Mouse (Mus musculus) liver, embryonic 16.5 days (tissue): ENCODE measurements around the gene Dleu7. TPM values are rescaled to one million over a fixed set of nuclear protein-coding genes. Genes with fewer than 3 reads are reported as not detected.

ENCODE experiments used
- ATAC-seq: fragments of 200-750 bp; cut with Nextera tagmentation; 2 replicates; pipeline ENCODE4 v1.8.0; 2017; ENCODE audit warnings: low read depth, mild to moderate bottlenecking, moderate number of reproducible peaks, moderate library complexity
- H3K27ac ChIP-seq: fragments of 300-500 bp; sonication (generic); 2 replicates; pipeline ENCODE4 v1.5.1; 2014; ENCODE audit warnings: mild to moderate bottlenecking, low read length
- H3K27me3 ChIP-seq: fragments of 300-500 bp; sonication (generic); 2 replicates; pipeline ENCODE4 v1.6.1; 2014; ENCODE audit warnings: low read depth, low read length, mixed read lengths; ENCODE audit not compliant: control insufficient read depth, insufficient read depth
- H3K36me3 ChIP-seq: fragments of 300-500 bp; sonication (generic); 2 replicates; pipeline ENCODE4 v1.6.1; 2014; ENCODE audit warnings: mild to moderate bottlenecking; ENCODE audit not compliant: control insufficient read depth, insufficient read depth
- H3K4me1 ChIP-seq: fragments of 300-500 bp; sonication (generic); 2 replicates; pipeline ENCODE4 v1.6.1; 2014; ENCODE audit warnings: low read depth, low read length, mixed read lengths; ENCODE audit not compliant: control insufficient read depth
- H3K4me2 ChIP-seq: fragments of 300-500 bp; sonication (generic); 2 replicates; pipeline ENCODE4 v1.6.1; 2014; ENCODE audit warnings: low read depth, low read length, mixed read lengths
- H3K4me3 ChIP-seq: fragments of 300-500 bp; sonication (generic); 2 replicates; pipeline ENCODE4 v1.5.1; 2014; ENCODE audit warnings: low read depth, mild to moderate bottlenecking, low read length
- H3K9ac ChIP-seq: fragments of 300-500 bp; sonication (generic); 2 replicates; pipeline ENCODE4 v1.6.1; 2014; ENCODE audit warnings: low read depth, low read length
- H3K9me3 ChIP-seq: fragments of 300-500 bp; sonication (generic); replicated peaks from 2 replicates; pipeline ENCODE4 v1.6.1; 2016; ENCODE audit warnings: low read length; ENCODE audit not compliant: control insufficient read depth
- WGBS: fragments of 180-500 bp; shearing (Covaris S2); extraction: QIAGEN DNeasy Blood & Tissue Kit; methylation state at CpG from one replicate; pipeline ENCODE4 v1.1.7; 2014; ENCODE audit not compliant: insufficient replicate concordance; 5-methylcytosine and 5-hydroxymethylcytosine counted together
- polyA plus RNA-seq: library from polyadenylated mRNA; unstranded; fragments of >200 nt; fragmentation: Nextera tagmentation; extraction: Ambion mirVana; gene quantifications from 2 replicates; pipeline ENCODE4 v1.2.1, GENCODE M21; 2015

Gene Dleu7
- 0.13 TPM in 1 of 2 replicates, not detected in the other for polyA plus RNA-seq

GRCm38 (mm10) chr14:62292488-62293339 lies at the start of gene Dleu7, which contains the start of gene Rnaseh2b:
Gene Dleu7 (minus strand): TSS chr14:62293047.
Gene Rnaseh2b (plus strand): TSS chr14:62292589.
- Histone ChIP-seq H3K4me1 (no peaks in the 10 kb centered on the region; the same call in 1 of the 2 replicates), H3K4me3 (peak within 1 kb of the TSS; percentile 38), H3K4me2 (peak within 1 kb of the TSS; percentile 51), H3K27me3 (peaks cover 7% of the 10 kb centered on the region), H3K27ac (no peak within 1 kb of the TSS), H3K9ac (no peak within 1 kb of the TSS; the same call in 1 of the 2 replicates), H3K9me3 (no peaks in the 10 kb centered on the region), H3K36me3 (no peaks in the 10 kb centered on the region)
- ATAC-seq = no peak
- WGBS = 1% methylated on average over 58 of the region's 60 CpGs

DNA sequence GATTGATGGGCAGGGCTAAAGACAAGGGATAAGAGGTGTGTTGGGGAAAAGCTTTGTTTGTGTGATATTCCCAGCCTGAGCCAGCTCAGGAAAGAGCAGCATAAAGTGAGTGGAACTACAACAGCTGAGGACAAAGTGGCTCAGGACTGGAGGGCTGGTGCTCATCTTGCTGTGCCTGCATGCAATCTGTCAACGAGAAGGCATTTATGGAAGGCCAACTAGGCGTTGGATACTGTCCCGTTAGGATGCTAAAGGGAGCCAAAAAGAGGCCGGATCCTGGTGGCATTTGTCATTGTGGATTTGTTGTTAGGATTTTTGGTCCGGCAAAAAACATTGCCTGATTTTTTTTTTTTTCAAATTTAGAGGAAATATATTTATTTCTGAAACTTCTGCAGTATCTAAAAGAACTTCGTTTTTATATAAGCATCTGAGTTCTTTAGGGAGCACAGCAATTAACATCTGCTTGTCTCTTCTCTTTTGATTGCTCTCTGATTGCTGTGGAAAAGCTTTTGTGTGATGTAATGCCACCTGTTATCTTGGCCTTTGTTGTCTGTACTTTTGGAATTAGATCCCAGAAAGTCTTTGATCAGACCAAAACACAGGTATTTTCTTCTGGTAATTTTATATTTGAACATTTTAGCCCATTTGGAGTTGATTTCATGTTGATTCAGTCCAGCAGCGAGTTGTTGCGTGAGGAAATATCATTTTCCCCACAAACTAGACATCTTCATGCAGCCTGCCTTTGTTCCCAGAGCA lies 49.2 kb upstream of the Dleu7 start:
- Histone ChIP-seq H3K4me3 (no peak overlapping the region), H3K36me3 (no peaks in the 10 kb centered on the region), H3K27ac (no peak overlapping the region), H3K9me3 (no peaks in the 10 kb centered on the region), H3K4me2 (peak overlapping the region; percentile 3; the same call in 1 of the 2 replicates), H3K27me3 (no peaks in the 10 kb centered on the region), H3K9ac (no peak overlapping the region), H3K4me1 (peaks cover 14% of the 10 kb centered on the region)
- ATAC-seq = no peak
- WGBS = 60% methylated on average over 8 of the region's 8 CpGs

- ATAC-seq = peak; percentile 45; the same call in 1 of the 2 replicates
Measured at GRCm38 (mm10) chr14:62339196-62339595, 46.3 kb upstream of the Dleu7 start.

GRCm38 (mm10) chr14:62333909-62334687 lies 41.3 kb upstream of the Dleu7 start:
- Histone ChIP-seq H3K27ac (no peak overlapping the region), H3K36me3 (no peaks in the 10 kb centered on the region), H3K4me2 (0 out of 2 replicates have a peak overlapping the region, but pooled peaks have one; percentile 8), H3K4me1 (peaks cover 29% of the 10 kb centered on the region), H3K9me3 (no peaks in the 10 kb centered on the region), H3K9ac (peak overlapping the region; percentile 29), H3K27me3 (no peaks in the 10 kb centered on the region), H3K4me3 (no peak overlapping the region)
- ATAC-seq = no peak
- 69% methylated on average over 9 of the region's 9 CpGs for WGBS

More at GRCm38 (mm10) chr14:62339196-62339595, 46.3 kb upstream of the Dleu7 start:
- peaks cover 19% of the 10 kb centered on the region for H3K4me1 ChIP-seq
- no peak overlapping the region for H3K27ac ChIP-seq
- no peaks in the 10 kb centered on the region for H3K36me3 ChIP-seq
- no peaks in the 10 kb centered on the region for H3K9me3 ChIP-seq
- 72% methylated on average over 1 of the region's 1 CpGs for WGBS
- no peak overlapping the region for H3K4me3 ChIP-seq
- no peaks in the 10 kb centered on the region for H3K27me3 ChIP-seq
- H3K4me2 ChIP-seq = no peak overlapping the region
- no peak overlapping the region for H3K9ac ChIP-seq

DNA sequence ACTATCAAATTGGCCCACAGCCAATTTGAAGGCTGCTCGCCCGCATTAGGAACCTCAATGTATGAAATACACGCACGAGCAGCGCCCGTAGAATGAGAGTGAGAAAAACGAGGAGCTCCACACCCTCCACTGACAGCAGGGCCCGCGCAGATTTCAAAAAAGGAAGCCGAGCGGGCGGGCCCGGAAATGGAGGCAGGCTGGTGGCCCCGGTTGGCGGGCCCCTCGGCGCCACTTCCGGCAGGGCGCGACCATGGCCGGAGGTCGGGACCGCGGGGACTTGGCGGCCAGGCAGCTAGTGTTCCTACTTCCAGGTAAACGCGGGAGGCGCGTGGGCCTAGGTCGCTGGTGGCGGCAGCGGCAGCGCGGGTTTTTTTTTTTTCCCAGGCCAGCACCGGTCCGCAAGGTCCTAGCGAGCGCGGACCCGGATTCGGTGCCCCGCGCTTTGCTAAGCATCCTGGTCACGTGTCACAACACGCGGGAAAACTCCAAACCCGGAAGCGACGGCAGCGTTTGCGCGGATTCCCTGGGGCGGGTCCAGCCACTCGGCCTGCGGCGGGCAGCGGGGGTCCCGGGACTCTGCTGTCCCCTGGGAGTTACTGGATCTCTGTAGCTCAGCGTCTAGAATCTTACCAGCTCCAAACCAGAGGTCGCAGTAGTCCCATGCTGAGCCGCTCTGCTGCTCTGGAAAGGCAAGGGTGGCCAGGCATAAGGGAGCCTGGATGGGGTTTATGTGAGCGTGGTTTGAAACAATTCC lies 39.2 kb upstream of the Dleu7 start:
- peak; percentile 95 for ATAC-seq

GRCm38 (mm10) chr14:62331457-62331856 lies 38.6 kb upstream of the Dleu7 start:
- H3K4me2 ChIP-seq = peak overlapping the region; percentile 72
- H3K27ac ChIP-seq = peak overlapping the region; percentile 90
- H3K9me3 ChIP-seq = no peaks in the 10 kb centered on the region
- peak overlapping the region; percentile 89 for H3K9ac ChIP-seq
- ATAC-seq = peak; percentile 45
- peaks cover 26% of the 10 kb centered on the region for H3K4me1 ChIP-seq
- peak overlapping the region; percentile 87 for H3K4me3 ChIP-seq
- no peaks in the 10 kb centered on the region for H3K27me3 ChIP-seq
- 15% methylated on average over 6 of the region's 6 CpGs for WGBS
- H3K36me3 ChIP-seq = no peaks in the 10 kb centered on the region

More for the DNA sequence above, 39.2 kb upstream of the Dleu7 start:
- Histone ChIP-seq H3K4me2 (peak overlapping the region; percentile 72), H3K27ac (peak overlapping the region; percentile 90), H3K9ac (peak overlapping the region; percentile 89), H3K4me1 (peaks cover 26% of the 10 kb centered on the region), H3K36me3 (no peaks in the 10 kb centered on the region), H3K27me3 (no peaks in the 10 kb centered on the region), H3K4me3 (peak overlapping the region; percentile 87), H3K9me3 (no peaks in the 10 kb centered on the region)
- WGBS = under 1% methylated on average over 62 of the region's 62 CpGs

DNA sequence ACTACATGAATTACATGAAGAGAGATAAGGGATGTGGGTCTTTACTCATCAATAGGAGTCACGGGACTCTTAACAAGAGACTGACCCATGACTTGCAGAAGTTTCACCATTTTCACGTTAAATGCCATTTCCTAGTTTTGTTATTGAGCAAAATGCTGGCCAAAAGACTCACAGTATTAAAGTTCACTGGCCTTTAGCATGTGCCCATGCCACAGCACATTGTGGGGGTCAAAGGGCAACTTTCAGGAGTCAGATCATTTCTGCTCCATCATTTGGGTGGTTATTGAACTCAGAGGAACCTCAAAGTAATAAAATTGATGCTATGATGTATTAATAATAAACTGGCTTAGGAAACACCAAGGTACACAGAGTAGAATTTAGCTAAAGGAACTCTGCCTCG lies 36.8 kb upstream of the Dleu7 start:
- Histone ChIP-seq H3K4me2 (no peak overlapping the region), H3K4me3 (no peak overlapping the region), H3K27ac (no peak overlapping the region), H3K9me3 (no peaks in the 10 kb centered on the region), H3K27me3 (no peaks in the 10 kb centered on the region), H3K36me3 (no peaks in the 10 kb centered on the region), H3K9ac (no peak overlapping the region), H3K4me1 (peaks cover 24% of the 10 kb centered on the region)
- no peak for ATAC-seq
- WGBS = 64% methylated on average over 3 of the region's 3 CpGs

DNA sequence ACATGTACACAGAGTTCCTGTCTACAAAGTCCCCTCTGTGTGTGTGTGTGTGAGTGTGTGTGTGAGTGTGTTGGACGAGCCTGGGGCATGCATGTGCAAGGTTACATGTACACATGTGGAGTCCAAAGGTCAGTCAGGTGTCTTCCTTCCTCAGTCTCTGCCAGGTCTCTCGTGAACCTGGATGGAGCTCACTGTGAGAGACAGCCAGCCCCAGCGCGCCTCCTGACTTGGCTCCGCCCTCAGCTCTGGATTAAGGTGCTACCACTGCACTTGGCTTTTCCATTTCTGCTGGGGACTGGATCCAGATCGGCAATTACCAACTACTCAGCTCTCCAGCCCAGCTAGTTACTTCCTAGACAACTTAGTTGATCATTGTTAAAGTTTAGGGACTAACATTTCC lies 35.8 kb upstream of the Dleu7 start:
- Histone ChIP-seq H3K9ac (no peak overlapping the region), H3K36me3 (no peaks in the 10 kb centered on the region), H3K27ac (no peak overlapping the region), H3K9me3 (no peaks in the 10 kb centered on the region), H3K4me1 (peaks cover 17% of the 10 kb centered on the region), H3K4me2 (no peak overlapping the region), H3K4me3 (no peak overlapping the region), H3K27me3 (no peaks in the 10 kb centered on the region)
- ATAC-seq = no peak
- WGBS = 49% methylated on average over 6 of the region's 6 CpGs
